Mouse (Mus musculus) neural tube, postnatal 0 days (tissue): ENCODE results near the gene Snrpd3. TPM values are rescaled to one million over a fixed set of nuclear protein-coding genes. Genes with fewer than 3 reads are reported as not detected.

Source experiments
- polyA plus RNA-seq: library from polyadenylated mRNA; unstranded; fragments of >200 nt; fragmentation: Nextera tagmentation; extraction: Ambion mirVana; gene quantifications from 2 replicates; pipeline ENCODE4 v1.2.1, GENCODE M21; 2015

Snrpd3 gene
- 102 and 118 TPM in 2 replicates for polyA plus RNA-seq

DNA sequence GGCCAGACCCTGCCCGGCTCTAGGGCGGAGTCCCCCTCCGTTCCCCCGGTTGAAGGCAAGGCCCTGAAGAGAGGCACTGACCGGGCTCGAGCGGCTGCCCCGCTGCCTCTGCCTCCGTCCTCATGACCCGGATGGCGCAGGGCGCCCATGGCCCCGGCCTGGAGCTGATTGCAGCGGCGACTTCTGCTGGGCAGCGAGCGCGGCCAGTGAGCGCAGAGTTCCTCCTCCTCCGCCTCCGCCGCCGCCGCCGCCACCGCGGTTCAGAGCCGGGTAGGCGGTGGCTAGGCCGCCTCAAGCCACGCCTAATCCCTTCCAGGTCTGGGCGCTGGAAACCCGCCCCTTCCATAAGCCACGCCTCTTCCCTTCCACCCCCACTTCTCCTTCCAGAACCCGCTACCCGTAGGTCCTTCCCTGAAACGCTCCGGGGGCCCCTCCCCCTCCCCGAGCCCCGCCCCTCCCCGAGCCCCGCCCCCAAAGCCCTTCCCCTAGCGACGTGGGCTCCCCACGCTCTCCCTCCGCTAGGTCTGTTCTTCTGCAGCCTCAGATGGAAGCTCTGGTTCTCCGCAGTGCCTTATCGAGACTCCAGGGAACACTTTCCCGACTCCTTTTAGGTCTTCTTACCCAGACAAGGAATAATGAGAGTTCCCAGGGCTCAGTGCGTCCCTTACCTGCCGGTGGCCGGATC is at the start of gene Snrpd3:
Gene Snrpd3, plus strand, starts transcription at position 479 of the 685 bp plus-strand sequence.

GRCm38 (mm10) chr10:75517758-75518143 is 400 bp downstream of the Snrpd3 start, which contains the start of gene Gucd1:
Gucd1 (minus strand) TSS chr10:75517972.

GRCm38 (mm10) chr10:75559676-75560548 is 42.6 kb downstream of the Snrpd3 start, which contains the start of gene Lrrc75b:
Lrrc75b (minus strand) TSS chr10:75560330.

GRCm38 (mm10) chr10:75561071-75561654 is 43.8 kb downstream of the Snrpd3 start, which contains the start of gene Ggt1:
Ggt1 (plus strand) TSS chr10:75561604.

Other genes starting within 250 kb of the Snrpd3 start
- 1.6 and 2.2 TPM in 2 replicates for gene Adora2a, start 200.7 kb upstream of the Snrpd3 start, polyA plus RNA-seq
- 1.2 and 1.3 TPM in 2 replicates for gene Upb1, start 116.4 kb upstream of the Snrpd3 start, polyA plus RNA-seq
- 15.5 and 15.8 TPM in 2 replicates for gene Gucd1, start 421 bp downstream of the Snrpd3 start, polyA plus RNA-seq
- 29.6 and 35.6 TPM in 2 replicates for gene Lrrc75b, start 42.8 kb downstream of the Snrpd3 start, polyA plus RNA-seq
- 1.2 and 1.6 TPM in 2 replicates for gene Ggt1, start 44.1 kb downstream of the Snrpd3 start, polyA plus RNA-seq
- 1.6 and 1.9 TPM in 2 replicates for gene Ggt5, start 71.8 kb downstream of the Snrpd3 start, polyA plus RNA-seq
- 24.7 and 25.7 TPM in 2 replicates for gene Susd2, start 126.5 kb downstream of the Snrpd3 start, polyA plus RNA-seq
- 28.6 and 30.3 TPM in 2 replicates for gene Cabin1, start 246.8 kb downstream of the Snrpd3 start, polyA plus RNA-seq